Mouse (Mus musculus) brown adipose tissue, adult 24 weeks (tissue): ENCODE results near the gene Plxnb2. TPM values are rescaled to one million over a fixed set of nuclear protein-coding genes. Genes with fewer than 3 reads are reported as not detected.

ENCODE experiments used
- polyA plus RNA-seq: library from polyadenylated mRNA; stranded (reverse); fragments of >200 nt; gene quantifications from 2 replicates; pipeline ENCODE4 v1.2.4, GENCODE M21; 2012; ENCODE audit not compliant: missing spikeins, insufficient read depth, insufficient read length

The Plxnb2 gene
- polyA plus RNA-seq, 1 experiment: 5.4 TPM

Other genes starting within 250 kb of the Plxnb2 start
- gene Ttll8, start 226.4 kb downstream of the Plxnb2 start, polyA plus RNA-seq: not detected in 2 replicates
- gene Mlc1, start 201.8 kb downstream of the Plxnb2 start, polyA plus RNA-seq: not detected in 2 replicates
- gene Mov10l1, start 197.9 kb downstream of the Plxnb2 start, polyA plus RNA-seq: not detected in 2 replicates
- gene Panx2, start 121.1 kb downstream of the Plxnb2 start, polyA plus RNA-seq: not detected in 2 replicates
- 20.4 and 23.3 TPM in 2 replicates for gene Trabd, start 105.7 kb downstream of the Plxnb2 start, polyA plus RNA-seq
- 26.1 and 34.7 TPM in 2 replicates for gene Selenoo, start 91.7 kb downstream of the Plxnb2 start, polyA plus RNA-seq
- gene Tubgcp6, start 57.7 kb downstream of the Plxnb2 start, polyA plus RNA-seq: 3.9 and 6.1 TPM in 2 replicates
- 4.6 and 6.8 TPM in 2 replicates for gene Hdac10, start 52.1 kb downstream of the Plxnb2 start, polyA plus RNA-seq
- gene Mapk12, start 40.1 kb downstream of the Plxnb2 start, polyA plus RNA-seq: 6.6 and 7.5 TPM in 2 replicates
- 1.1 and 2.5 TPM in 2 replicates for gene Mapk11, start 31.2 kb downstream of the Plxnb2 start, polyA plus RNA-seq
- 1.8 and 2.2 TPM in 2 replicates for gene Dennd6b, start 15.7 kb upstream of the Plxnb2 start, polyA plus RNA-seq
- gene Ppp6r2, start 30.8 kb upstream of the Plxnb2 start, polyA plus RNA-seq: 23.0 and 25.7 TPM in 2 replicates
- gene Sbf1, start 134.5 kb upstream of the Plxnb2 start, polyA plus RNA-seq: 23.6 and 24.4 TPM in 2 replicates
- gene Adm2, start 141.9 kb upstream of the Plxnb2 start, polyA plus RNA-seq: not detected in 2 replicates
- gene Miox, start 153.6 kb upstream of the Plxnb2 start, polyA plus RNA-seq: not detected in 2 replicates
- 10.6 and 12.7 TPM in 2 replicates for gene Lmf2, start 174.9 kb upstream of the Plxnb2 start, polyA plus RNA-seq
- gene Ncaph2, start 174.9 kb upstream of the Plxnb2 start, polyA plus RNA-seq: 59.3 and 60.2 TPM in 2 replicates
- gene Sco2, start 193.1 kb upstream of the Plxnb2 start, polyA plus RNA-seq: 22.7 and 24.0 TPM in 2 replicates
- gene Tymp, start 196.3 kb upstream of the Plxnb2 start, polyA plus RNA-seq: 0.55 TPM in 1 of 2 replicates, not detected in the other
- not detected in 2 replicates for gene Odf3b, start 198.5 kb upstream of the Plxnb2 start, polyA plus RNA-seq
- gene Klhdc7b, start 204.1 kb upstream of the Plxnb2 start, polyA plus RNA-seq: not detected in 2 replicates
- gene Syce3, start 229.7 kb upstream of the Plxnb2 start, polyA plus RNA-seq: not detected in 2 replicates
- 440 and 455 TPM in 2 replicates for gene Cpt1b, start 245.1 kb upstream of the Plxnb2 start, polyA plus RNA-seq
- 1.1 and 2.4 TPM in 2 replicates for gene C730034F03Rik, start 248.8 kb upstream of the Plxnb2 start, polyA plus RNA-seq
- gene Gm44502, start 248.9 kb upstream of the Plxnb2 start, polyA plus RNA-seq: 2.1 and 11.4 TPM in 2 replicates
- gene Chkb, start 249.1 kb upstream of the Plxnb2 start, polyA plus RNA-seq: 151 and 203 TPM in 2 replicates